Mouse (Mus musculus) spleen, adult 18-20 months (tissue): ENCODE results near the gene Slc34a2.

Experiments
- DNase-seq, 2 experiments: peaks; one replicate each; pipeline ENCODE4 v3.0.0; 2022; ENCODE audit warnings: mixed read lengths in 2 of 2

Gene Slc34a2

DNA sequence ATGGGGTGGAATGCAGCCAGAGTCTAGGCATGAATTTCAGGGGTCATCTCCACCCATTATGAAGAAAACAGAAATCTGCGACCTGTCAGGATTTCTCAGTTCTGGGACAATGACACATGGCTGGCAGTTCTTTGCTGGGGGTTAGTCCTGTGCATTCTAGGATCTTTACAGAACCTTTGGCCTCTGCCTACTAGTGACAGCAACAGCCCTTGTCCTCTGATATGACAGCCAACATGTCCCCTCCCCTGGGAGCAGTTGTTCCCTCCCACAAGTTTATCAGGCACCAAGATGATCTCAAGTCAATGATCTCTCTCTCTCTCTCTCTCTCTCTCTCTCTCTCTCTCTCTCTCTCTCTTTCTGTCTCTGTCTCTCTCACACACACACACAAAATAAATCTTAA is 6.5 kb upstream of the Slc34a2 start:
- no peak for DNase-seq

DNA sequence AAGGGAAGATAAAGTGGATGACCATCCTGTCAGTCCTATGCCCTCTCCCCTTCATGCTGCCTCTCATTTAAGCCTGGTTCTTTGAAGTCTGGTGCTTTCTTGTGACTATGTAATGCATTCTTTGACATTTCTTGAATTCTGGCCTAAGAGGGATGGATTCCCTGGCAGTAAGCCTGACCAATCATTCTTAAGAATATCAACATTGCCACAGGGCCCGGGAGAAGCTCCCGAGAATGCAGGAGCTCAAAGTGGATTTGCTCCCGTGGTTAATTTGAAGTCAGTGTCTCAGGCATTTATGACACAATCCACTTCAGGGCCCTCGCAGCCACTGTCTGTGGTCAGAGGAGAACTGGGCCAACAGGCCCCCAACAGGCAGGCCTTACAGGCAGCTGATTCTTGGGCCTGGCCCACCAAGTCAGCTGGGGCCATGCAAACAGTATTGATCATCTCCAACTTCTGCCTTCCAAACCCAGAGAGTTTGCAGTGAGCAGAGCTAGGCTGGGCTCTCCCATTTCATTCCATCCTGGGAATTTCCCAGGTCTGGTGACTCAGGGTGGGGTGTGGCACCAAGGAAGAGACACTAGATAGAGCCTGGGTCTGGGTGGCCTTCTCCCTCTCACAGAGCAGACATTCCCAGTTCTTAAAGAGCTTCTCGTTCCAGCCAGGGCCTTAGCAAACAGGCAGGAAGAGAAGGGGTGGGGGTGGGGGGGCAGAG is 4.3 kb downstream of the Slc34a2 start:
- DNase-seq = no peak

DNA sequence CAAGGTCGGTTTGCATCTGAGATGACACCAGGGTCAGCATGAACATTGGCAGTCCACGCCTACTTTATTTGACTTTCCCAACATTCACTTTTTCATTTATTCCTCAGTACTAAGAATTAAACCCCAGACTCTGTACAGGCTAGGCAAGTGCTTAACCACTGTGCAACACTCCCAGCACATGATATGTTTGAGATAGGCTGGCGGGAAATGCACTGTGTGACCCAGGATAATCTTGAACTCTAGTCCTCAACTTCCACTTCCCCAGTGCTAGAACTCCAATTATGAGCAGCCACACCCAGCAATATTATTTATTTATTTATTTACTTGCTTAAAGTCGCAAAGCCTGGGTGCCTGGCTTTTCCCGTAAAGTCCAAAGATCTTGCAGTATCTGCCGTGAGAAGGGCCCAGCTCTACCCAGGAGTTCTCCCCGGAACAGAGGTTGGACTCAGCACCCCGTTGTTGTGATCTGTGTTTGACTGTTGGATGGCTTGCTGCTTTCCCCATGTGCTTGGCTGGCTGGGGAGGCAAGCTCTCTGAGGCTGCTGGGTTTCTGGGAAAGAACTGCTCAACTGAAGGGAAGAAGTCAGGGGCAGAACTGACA is 5.0 kb downstream of the Slc34a2 start:
- DNase-seq = no peak

DNA sequence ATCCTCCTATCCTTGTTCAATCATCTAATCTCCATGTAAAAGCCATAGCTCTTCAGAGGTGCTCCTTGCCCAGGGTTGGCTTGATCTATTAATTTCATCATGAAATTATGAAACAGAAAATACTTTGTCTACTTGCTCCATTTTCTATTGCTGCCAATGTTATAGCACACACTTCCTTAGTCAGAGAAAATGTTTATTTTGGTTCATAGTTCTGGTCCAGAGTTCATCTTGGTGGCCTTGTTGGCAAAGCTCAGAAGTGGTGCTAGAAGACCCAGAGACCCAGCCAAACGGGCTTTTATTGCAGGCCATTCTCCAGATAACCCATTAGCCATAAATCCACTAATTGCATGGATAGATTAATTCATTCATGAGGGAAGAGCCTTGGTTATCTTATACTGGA is 5.8 kb downstream of the Slc34a2 start:
- no peak for DNase-seq

DNA sequence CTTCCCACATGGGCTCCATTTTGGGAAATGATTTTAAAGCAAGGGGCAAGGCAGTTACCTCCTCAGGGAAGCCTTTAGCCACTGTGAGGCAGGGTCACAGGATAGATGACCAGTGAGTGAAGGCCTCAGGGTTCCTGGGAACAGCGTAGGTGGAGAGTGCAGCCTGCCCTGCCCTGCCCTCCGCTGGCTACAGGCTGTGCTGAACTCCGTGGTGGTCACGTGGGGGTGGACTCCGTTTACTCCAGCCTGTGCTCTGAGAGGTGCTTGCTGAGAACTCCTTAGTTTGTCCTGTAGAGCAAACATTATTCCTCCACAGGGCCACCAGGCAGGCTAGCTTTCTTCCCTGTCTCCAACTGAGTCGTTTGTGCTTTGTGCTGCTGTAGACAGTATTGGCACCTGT is 10.1 kb downstream of the Slc34a2 start:
- DNase-seq = no peak

DNA sequence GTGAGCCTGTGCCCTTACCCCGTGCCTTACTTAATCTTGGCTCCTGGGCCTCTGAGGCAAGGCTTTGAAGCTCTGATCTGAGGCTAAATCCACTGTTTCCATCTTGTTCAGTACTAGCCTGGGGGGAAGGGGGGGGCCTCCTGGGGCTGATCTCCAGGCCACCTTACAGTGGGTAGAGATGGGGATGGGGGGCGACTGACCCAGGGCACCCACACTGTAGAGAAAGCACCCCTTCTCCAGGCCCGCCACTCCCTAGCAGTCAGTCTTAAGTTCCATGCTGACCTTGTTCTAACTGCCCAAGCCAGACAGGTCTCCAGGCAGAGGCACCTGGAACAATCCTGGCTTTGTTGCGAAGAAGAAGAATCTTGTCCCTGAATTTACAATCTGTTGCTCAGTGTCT is 10.7 kb downstream of the Slc34a2 start:
- no peak for DNase-seq

DNA sequence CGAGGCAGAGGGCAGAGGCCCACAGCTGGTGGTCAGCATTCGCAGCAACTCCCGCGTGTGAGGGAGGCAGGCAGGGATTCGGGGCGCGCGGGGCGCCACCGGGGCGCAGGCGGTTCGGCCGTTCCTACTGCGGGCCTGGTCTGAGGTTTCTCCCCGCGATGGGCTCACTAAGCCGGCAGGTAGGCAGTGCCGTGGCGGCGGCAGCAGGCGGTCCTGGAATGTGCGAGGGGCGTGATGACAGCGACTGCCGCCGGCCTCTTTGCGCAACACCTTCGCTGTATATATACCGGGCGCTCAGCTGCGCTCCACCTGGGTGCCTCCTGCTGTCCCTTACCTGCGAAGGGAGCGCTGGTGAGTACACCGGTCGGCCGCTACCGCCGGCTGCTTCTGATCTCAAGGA is 11.2 kb downstream of the Slc34a2 start:
- no peak for DNase-seq

DNA sequence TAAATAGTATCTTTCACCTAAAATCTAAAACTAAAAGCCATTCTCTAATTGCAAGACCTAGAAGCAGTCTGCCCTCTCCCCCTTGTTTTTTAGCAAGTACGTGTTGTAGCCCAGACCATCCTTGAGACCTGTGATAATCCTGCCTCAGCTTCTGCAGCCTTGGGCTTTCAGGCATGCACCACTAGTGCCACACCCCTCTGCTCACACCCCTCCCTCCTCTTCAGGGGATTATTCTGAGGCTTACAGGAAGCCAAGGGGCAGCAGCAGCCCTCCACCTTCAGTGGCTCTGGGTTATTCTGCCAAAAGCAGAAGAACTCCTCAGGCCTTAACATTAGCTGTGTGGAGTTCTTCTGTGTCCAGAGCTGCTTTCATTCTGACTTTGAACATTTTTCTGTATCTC is 13.1 kb downstream of the Slc34a2 start:
- DNase-seq = no peak

DNA sequence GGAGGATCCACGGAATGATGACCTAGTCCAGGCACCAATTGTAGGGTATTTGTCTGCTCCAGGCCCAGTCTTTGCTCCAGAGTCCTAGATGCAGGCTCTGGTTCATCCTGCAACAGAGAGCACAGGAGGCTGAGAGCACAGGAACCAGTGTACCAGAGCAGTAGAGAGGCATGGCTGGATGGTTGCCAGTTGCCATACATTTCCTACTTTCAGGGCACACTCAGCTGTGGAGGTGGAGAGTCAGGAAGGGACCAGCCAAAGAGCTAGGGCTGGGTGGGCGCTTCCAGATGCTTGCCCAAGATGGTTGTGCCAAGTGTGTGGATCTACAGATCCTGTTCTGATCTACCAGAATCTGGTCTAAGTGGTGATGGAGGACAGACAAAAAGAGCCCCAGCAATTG is 15.4 kb downstream of the Slc34a2 start:
- no peak for DNase-seq

DNA sequence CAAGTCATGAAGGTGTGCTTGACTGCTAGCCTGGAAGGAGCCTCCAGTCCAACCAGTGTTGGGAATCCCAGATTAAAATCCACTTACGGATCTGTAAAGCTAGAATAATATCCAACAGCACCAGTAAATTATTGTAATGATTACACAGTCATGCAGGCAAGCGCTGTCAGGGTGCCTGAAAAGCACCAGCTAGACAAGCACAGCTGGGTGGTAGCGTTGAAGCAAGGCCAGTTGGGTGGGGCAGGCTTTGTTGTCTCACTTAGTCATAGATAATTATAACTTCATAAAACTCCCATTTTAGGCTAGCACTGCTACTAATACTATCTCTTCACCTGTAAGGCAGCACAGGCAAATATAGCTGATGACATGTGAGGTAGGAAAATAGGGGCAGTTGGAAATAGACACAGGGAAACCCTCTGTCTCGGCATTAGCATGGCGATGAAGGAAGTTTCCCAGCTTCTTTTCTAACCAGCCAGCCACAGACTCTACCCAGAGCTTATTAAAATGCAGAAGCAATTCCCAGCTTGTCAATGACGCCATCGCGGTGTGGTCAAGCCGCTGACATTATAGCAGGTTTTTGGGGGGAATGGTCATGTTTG is 23.8 kb downstream of the Slc34a2 start:
- no peak for DNase-seq

DNA sequence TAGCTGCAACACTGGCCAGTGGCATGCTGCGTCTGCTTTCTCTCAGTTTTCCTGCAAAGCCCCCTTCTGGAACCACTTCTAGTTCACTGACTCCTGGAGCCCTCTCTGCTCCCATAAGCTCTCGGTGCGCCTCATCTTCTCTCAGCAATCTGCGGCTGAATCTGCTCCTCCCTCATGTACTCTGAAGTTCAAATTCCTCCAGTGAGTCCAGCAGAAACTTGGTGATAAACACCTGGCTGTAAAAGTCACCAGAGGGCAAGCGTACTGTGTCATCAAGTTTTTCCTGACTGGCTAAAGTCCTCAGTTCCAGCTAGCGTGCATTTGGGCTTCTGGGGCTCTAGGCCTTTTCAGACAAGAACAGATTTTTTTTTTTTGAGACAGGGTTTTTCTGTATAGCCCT is 36.7 kb downstream of the Slc34a2 start:
- no peak for DNase-seq

DNA sequence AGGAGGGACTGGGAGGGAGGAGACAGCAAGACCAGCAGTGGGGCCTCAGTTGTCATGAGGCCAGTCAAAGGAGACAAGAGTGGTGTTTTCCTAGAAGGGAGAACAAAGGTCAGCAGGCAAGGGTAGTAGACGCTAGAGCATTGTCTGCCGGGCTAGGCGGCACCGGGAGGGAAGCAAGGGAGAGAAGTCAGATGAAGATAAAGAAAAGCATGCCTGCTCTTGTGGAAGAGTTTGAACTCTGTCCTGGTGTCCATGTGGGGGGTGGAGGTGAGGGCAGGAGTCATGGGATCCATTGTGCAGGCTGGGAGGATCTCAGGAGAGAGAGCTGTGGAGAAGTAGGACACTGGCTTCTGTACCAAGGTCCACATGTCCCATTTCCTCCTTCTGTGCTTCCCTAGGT is 40.6 kb downstream of the Slc34a2 start:
- DNase-seq = no peak

DNA sequence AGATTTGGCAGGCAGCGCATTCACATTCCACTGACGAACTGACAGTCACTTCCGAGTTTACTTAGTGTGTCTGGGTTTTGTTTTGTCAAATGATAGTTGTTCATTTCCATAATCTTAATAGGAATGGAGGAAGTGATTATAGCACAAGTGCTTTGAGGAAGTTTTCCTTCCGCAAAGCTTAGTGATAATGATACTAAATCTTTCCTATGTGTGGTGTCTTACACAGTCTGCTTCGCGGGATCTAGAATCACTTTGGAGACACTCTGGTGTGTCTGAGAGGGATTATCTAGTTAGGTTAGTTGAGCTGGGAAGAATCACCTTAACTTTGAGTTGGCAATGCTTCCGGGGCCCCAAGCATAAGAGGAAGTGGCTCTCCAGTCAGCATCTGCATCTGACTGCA is 49.6 kb downstream of the Slc34a2 start:
- DNase-seq = no peak

DNA sequence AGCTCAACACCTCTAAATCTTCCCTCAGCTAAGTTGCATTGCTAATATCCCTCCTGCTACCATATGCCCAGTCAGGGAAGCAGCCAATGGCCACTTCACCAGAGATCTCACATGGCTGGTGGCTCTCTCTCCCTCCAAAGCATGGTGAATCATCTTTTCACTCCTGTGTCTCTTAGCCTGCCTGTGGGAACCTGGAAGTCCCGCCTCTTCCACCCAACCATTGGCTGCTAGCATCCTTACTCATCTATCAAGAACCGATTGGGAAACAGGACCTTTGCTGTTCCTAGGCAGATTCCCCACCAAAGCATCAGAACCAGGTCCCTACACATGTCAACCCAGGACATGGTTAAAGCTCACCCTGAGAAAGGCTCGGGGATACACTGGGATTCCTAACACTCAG is 53.5 kb downstream of the Slc34a2 start:
- no peak for DNase-seq

DNA sequence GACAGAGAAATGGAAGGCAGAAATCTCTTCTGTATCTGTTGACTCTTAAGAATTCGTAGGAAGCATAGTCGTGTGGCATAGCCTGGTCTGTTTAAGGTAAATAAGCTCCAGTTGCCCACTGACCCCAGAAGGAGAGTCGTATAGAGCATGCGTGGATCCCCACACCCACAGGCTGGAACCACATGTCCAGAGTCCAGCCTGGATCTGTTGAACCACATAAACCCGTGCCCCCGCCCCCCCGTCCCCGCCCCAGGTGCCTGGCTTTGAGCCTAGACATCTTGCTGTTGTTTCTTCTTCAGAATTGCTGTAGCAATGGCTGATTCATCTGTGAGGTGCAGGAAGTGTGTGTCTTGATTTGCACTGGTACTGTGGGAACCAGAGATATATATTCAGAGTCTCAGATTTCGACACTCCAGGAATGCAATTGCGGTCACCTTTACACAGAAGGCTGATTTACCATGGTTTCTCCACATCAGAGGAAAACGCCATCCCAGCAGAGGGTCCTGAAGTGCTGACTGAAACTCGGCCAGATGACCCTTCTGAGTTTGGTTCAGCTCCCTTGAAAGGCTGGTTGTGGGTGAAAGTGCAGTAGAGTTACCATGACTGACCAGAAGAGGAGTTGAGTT is 64.1 kb downstream of the Slc34a2 start:
- no peak for DNase-seq

DNA sequence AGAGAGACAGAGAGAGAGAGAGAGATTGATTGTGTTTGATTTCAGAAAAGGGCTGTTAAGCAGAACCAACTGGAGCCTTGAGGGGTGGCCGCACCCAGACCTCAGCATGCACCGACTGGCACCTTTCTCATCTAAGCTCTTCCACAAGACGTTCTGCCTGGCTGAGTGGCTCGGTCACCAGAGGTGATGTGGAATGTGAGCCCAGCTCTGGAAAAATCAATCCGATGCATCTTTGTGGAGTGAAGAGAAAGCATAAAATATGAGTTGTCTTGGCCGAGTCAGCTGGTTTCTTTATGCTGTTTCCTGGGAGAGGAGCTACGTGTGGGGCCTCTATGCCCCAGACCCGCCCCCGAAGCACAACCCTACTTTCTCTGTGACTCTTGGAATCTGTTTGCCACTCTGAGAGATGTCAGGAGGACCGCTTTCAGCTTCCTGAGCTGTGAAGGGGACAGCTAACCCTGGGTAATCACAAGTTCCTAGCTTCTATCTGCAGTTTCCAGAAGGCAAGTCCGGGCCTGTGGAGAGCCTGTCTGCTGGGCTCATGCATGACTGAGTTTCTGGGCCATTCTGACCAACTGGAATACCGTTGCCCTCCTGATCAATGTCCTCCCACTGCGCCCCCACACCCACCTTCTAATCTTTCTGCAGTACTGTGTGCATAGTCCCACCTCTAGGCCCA is 66.4 kb downstream of the Slc34a2 start:
- DNase-seq = no peak

DNA sequence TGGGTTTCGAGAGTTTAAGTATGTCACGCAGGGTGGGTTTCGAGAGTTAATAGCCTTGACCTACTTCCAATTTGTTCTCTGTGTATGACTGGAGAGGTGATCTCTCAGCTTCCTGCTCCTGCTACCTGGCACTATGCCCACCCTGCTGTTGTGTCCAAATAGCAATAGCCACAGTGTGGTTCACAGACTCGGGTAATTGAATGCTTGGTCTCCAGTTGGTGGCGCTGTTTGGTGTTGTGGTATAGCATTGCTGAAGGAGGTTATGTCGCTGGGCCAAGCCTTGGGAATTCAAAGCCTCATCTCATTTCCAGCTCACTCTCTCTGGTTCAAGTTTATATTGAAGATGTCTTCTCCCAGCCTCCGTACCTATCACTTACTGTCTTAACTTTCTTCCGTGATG is 67.8 kb downstream of the Slc34a2 start:
- no peak for DNase-seq

DNA sequence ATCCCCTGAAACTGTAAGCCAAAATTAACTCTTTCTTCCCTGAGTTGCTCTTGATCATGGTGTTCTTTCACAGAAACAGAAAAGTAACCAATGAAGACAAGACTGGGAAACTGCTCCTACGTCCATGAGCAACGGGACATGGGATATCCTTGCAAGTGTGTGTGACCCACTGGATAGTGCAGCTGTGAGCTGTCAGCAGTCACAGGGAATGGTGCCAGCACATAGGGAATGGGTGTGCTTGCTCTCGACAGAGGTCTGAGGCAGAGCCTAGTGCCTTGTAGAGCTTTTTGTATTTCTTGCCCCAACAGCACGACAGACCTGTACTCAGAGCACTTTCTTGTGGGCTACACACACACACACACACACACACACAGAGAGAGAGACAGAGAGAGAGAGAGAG is 68.2 kb downstream of the Slc34a2 start:
- no peak for DNase-seq

DNA sequence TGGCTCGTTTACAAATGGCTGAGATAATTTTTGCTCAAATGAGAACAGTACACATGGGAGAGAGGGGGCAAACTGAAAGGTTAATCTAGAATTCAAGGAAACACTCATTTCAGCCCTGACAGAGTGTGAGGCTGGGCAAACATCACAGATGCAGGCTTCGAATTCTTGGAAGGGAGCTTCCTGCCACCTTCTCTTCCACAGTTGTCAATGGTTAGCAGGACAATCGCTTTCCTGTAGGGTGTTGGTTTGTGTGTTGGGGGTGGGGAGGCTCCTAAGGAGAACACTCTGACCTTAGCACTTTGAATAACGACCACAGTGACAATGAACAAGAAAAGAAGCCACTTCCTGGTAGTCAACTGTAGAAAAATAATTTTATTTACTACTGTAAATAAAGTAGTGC is 68.8 kb downstream of the Slc34a2 start:
- DNase-seq = no peak

DNA sequence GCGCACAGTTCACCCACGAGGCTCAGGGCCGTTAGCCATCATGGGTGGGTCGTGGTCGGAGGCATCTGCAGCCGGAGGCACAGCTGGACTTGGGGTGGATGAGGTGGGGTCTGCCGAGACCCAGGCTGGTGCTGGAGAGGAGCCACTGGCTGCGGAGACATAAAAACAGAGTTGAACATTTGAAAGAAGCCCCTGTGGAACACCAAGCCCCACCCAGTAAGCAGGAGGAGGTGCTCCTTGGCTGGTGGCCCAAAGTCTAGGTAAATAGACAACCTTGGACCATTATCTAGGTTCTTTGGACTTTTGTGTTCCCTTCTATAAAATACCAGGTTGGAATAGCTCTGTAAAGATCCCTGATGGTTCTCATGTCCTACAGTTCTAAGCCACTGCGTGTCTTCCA is 70.1 kb downstream of the Slc34a2 start:
- no peak for DNase-seq

DNA sequence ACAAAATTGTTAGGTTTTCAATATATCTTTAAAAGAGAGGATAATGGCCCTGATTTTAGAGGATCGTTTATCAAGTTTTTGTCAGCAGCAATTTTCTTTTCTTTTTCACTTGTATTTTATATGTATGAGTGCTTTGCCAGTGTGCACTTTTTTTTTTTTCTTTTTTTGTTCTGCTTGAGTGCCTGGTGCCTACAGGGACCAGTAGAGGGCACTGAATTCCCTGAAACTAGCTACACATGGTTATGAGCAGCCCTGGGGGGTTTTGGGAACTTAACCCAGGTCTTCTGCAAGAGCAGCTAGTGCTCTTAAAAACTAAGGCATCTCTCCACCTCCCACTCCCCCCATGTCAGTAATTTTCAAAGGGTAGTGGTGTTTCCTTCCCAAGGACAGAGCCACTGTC is 70.8 kb downstream of the Slc34a2 start:
- no peak for DNase-seq

DNA sequence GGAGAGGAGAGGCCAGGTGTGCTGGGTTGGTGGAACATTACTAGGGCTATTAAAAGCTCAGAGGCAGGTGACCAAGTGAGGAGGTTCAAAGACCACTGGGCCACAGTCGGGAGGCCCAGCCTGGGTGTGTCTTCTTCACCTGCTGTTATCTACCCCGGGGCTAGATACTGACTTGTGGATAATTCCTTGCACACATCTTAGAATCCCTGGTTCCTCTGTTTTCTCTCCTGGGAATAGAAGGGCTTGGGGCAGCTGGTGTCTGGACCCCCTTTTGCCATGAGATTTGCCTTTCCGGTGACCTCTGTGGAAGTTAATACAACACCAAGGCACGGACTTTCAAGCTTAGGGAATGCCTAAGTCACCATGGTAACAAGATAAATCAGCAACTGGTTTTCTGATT is 72.3 kb downstream of the Slc34a2 start:
- no peak for DNase-seq

DNA sequence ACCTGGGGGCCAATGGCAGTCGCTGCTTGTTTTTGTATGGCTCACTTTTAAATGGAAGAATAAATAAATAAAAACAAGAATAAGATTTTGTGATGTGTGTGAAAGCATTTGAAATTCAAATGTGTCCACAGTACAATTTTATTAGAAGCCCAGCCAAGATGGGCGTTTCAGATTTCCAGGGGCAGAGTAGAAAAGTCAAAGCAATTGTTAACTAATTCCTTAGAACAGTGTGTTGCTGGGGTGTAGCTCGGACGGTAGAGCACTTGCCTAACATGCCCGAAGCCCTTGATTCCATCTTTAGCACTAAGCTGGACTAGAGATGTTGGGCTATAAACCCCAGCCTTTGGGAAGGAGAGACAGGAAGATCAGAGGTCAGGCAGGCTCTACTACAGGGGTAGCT is 73.2 kb downstream of the Slc34a2 start:
- no peak for DNase-seq

DNA sequence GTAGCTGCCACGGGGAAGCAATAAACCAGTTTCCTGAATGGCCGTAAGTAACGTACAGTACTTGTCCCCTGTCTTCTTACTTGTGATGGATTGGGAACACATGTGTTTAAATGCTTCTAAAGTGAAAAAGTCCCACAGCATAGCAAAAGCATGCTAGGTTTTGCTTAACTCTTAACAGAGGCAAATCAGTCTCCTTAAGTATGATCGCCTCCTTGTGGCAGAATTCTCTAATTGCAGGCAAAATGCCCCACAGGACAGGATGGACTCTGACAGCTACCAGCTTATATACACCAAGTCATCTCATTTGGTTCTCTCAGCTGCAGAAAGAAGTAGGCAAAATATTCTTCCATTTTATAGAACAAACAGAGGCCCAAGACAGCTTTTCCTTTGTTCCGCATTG is 75.1 kb downstream of the Slc34a2 start:
- no peak for DNase-seq
